Mouse (Mus musculus): ENCODE data around the gene Foxo4. TPM values are rescaled to one million over a fixed set of nuclear protein-coding genes. Genes with fewer than 3 reads are reported as not detected.
A peak's percentile ranks its signal among the peaks of the same experiment; 100 is the strongest.

Foxo4 gene
- polyA plus RNA-seq, 1 experiment from 2014 or later = 1.3 TPM

DNA sequence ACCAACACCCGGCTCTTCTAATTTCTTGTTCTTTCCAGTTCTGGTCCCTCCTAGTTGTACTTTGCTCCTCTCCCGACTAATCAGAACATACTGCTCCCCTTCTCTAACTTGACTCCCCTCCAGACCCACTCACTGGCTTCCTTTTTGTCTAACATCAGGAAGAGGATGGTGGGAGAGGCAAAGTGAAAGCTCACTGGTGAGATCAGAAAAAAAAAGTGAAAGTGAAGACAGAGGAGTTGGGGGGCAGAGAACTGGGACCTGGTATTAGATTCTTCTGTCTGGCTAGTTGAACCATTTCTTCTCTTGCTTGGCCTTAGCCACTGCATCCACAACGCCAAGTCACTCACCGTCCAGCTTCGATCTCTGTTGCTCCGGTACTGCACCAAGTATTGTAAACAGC lies 12.3 kb downstream of the Foxo4 start:
- Histone ChIP-seq H3K4me1 (ENCODE audit: control insufficient read depth, insufficient read depth, low read length) (no peaks in the 10 kb centered on the region), H3K9me3 (ENCODE audit: control insufficient read depth, low read length) (no peaks in the 10 kb centered on the region), H3K27me3 (ENCODE audit: control insufficient read depth, insufficient read depth, low read length) (no peaks in the 10 kb centered on the region), H3K4me3 (ENCODE audit: low read depth, low read length) (no peak overlapping the region), H3K36me3 (ENCODE audit: control insufficient read depth, insufficient read depth, low read length) (no peaks in the 10 kb centered on the region), H3K27ac (ENCODE audit: low read depth, low read length) (no peak overlapping the region), H3K4me2 (no peak overlapping the region), H3K9ac (ENCODE audit: low read length) (no peak overlapping the region)
- no peak for DNase-seq (ENCODE audit: low spot score, missing footprints)
- WGBS = 94% methylated on average over 6 of the region's 6 CpGs
- ATAC-seq (ENCODE audit: low FRiP score) = no peak

DNA sequence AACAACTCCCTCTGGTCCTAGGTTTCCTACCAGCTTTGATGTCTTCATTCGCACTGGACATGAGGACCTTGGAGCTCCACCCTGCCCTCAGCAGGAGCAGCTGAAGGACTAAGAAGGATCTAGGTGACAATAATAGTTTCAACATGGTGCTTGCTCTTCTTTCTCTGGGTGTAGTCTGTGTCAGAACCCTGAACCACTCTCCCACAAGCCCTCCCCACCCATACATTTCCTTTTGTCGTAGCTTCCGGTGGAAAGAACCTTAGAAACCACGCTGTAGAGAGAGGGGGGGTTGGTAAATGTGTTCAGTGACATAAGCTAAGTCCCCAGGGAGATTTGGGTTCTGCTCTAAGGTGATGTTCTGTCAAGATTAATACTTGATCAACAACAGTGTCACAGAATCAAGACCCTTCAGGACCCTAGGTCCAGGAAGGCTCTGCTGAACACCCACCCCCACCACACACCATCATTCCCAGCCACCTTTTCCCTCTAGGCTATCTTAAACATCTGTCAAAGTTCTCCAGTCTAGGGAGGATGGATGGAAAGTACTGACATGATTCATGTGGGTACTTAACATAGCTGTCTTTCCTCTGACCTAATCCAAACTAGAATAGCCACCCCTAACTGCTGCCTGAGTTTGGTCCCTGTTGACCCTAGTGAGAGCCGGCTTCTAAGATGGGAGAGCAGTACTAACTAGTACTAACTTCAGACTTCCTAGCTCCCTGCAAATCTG lies 13.9 kb downstream of the Foxo4 start, which contains the start of gene Il2rg:
Gene Il2rg (minus strand): TSS at position 231 of the 730 bp plus-strand sequence.
- WGBS = 86% methylated on average over 5 of the region's 5 CpGs
- no peaks in the 10 kb centered on the region for H3K27me3 ChIP-seq (ENCODE audit: control insufficient read depth, insufficient read depth, low read length)
- H3K4me1 ChIP-seq (ENCODE audit: control insufficient read depth, insufficient read depth, low read length) = no peaks in the 10 kb centered on the region
- H3K4me2 ChIP-seq = no peak within 1 kb of the TSS
- H3K4me3 ChIP-seq (ENCODE audit: low read depth, low read length) = no peak within 1 kb of the TSS
- ATAC-seq (ENCODE audit: low FRiP score) = no peak
- no peak within 1 kb of the TSS for H3K9ac ChIP-seq (ENCODE audit: low read length)
- H3K36me3 ChIP-seq (ENCODE audit: control insufficient read depth, insufficient read depth, low read length) = no peaks in the 10 kb centered on the region
- H3K9me3 ChIP-seq (ENCODE audit: control insufficient read depth, low read length) = no peaks in the 10 kb centered on the region
- DNase-seq (ENCODE audit: low spot score, missing footprints) = no peak
- H3K27ac ChIP-seq (ENCODE audit: low read depth, low read length) = no peak within 1 kb of the TSS

DNA sequence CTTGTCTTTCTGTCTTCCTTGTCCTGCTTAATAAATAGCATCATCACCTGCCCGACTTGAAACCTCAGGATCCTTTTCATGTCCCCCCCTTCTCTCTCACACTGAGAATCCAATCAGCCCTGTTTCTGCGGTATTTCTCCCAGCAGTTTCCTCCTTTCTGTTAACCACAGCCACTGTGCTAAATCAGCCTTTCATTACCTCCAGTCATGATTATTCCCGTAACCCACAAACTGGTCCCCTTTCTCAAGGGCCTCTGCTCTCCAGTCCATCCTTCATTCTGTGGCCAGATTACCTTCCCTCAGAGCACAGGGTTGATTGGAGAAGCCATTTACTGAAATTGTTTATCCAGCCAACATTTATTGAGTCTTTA lies 14.4 kb downstream of the Foxo4 start, which contains the start of gene Gm20489:
Gene Gm20489 (minus strand): TSS at position 269 of the 370 bp plus-strand sequence.
- ATAC-seq (ENCODE audit: low FRiP score) (no peak), DNase-seq (ENCODE audit: low spot score, missing footprints) (no peak)
- no peak within 1 kb of the TSS for H3K4me3 ChIP-seq (ENCODE audit: low read depth, low read length)
- no peak within 1 kb of the TSS for H3K4me2 ChIP-seq
- H3K4me1 ChIP-seq (ENCODE audit: control insufficient read depth, insufficient read depth, low read length) = no peaks in the 10 kb centered on the region
- 65% methylated on average over 3 of the region's 3 CpGs for WGBS
- H3K9ac ChIP-seq (ENCODE audit: low read length) = no peak within 1 kb of the TSS
- no peaks in the 10 kb centered on the region for H3K27me3 ChIP-seq (ENCODE audit: control insufficient read depth, insufficient read depth, low read length)
- H3K27ac ChIP-seq (ENCODE audit: low read depth, low read length) = no peak within 1 kb of the TSS
- no peaks in the 10 kb centered on the region for H3K9me3 ChIP-seq (ENCODE audit: control insufficient read depth, low read length)
- H3K36me3 ChIP-seq (ENCODE audit: control insufficient read depth, insufficient read depth, low read length) = no peaks in the 10 kb centered on the region

DNA sequence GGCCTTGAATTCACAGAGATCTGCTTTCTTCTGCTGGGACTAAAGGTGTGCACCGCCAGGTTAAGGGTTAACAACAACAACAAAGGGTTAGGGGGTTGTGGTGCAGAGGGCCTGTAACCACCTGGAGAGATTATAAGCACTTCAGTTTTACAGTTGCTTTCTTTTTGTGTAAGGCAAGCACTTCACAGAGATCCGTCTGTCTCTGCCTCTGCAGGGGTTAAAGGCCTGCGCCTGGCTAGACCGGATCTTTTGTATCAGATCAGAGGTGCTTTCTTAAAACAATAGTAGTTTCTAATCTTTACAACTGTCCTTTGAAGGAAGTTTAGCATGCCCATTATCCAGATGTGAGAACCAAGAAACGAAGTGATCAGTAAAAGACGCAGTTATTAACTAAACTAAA lies 19.1 kb downstream of the Foxo4 start:
- peak; percentile 22; the same call in 1 of the 2 replicates for ATAC-seq (ENCODE audit: low FRiP score)
- H3K4me1 ChIP-seq (ENCODE audit: control insufficient read depth, insufficient read depth, low read length) = no peaks in the 10 kb centered on the region; the same call in 1 of the 2 replicates
- no peak overlapping the region for H3K27ac ChIP-seq (ENCODE audit: low read depth, low read length)
- H3K9ac ChIP-seq (ENCODE audit: low read length) = peak overlapping the region; percentile 44
- no peaks in the 10 kb centered on the region for H3K27me3 ChIP-seq (ENCODE audit: control insufficient read depth, insufficient read depth, low read length)
- H3K36me3 ChIP-seq (ENCODE audit: control insufficient read depth, insufficient read depth, low read length) = no peaks in the 10 kb centered on the region; the same call in 1 of the 2 replicates
- peak; percentile 85 for DNase-seq (ENCODE audit: low spot score, missing footprints)
- H3K9me3 ChIP-seq (ENCODE audit: control insufficient read depth, low read length) = no peaks in the 10 kb centered on the region
- peak overlapping the region; percentile 52 for H3K4me3 ChIP-seq (ENCODE audit: low read depth, low read length)
- WGBS = 27% methylated on average over 6 of the region's 6 CpGs
- peak overlapping the region; percentile 37 for H3K4me2 ChIP-seq

DNA sequence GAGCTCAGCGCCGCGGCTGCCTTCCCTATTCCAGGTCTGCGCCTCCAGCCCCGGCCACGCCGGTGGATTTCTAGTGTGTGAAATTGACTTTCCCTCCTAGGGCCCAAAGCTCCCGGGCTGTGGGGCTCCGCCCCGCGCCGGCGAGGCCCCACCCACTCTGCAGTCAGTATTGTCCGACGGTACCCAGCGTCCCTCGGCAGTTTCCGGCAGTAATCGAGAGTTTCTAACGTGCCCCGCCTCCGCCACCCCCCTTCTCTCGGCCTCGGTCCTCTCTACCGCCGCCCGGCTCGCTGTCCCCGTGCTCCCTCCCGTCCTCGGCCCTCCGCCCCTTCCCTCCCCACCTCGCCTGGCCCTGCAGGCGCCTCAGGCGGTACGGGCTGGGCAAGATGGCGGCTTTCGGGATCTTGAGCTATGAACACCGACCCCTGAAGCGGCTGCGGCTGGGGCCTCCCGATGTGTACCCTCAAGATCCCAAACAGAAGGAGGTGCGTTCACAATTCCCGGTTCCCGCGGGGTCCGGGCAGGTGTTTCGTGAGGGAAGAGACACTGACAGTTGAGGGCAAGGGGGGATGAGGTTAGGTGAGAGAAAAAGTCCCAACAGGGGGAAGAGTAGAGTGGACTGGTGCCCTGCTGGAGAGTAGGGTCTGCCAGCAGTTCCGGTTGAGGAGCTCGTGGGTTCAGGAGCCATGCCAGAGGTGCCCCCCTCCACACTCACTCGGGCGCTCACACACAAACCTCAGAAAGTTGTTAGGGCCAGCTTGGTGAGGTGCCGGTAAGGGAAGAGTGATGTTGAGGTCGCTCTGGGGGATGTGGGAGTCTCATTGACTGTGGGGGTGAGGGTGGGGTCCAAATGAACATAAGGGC lies 19.8 kb downstream of the Foxo4 start, which contains the start of gene Med12:
Gene Med12 (plus strand): TSS at position 156 of the 864 bp plus-strand sequence.
- H3K27me3 ChIP-seq (ENCODE audit: control insufficient read depth, insufficient read depth, low read length) = no peaks in the 10 kb centered on the region
- no peaks in the 10 kb centered on the region; the same call in 1 of the 2 replicates for H3K36me3 ChIP-seq (ENCODE audit: control insufficient read depth, insufficient read depth, low read length)
- peak; percentile 99 for ATAC-seq (ENCODE audit: low FRiP score)
- H3K4me2 ChIP-seq = peak within 1 kb of the TSS; percentile 50
- H3K27ac ChIP-seq (ENCODE audit: low read depth, low read length) = no peak within 1 kb of the TSS; the same call in 1 of the 2 replicates
- peak; percentile 96 for DNase-seq (ENCODE audit: low spot score, missing footprints)
- no peaks in the 10 kb centered on the region; the same call in 1 of the 2 replicates for H3K4me1 ChIP-seq (ENCODE audit: control insufficient read depth, insufficient read depth, low read length)
- H3K9ac ChIP-seq (ENCODE audit: low read length) = peak within 1 kb of the TSS; percentile 79
- 21% methylated on average over 54 of the region's 54 CpGs for WGBS
- H3K9me3 ChIP-seq (ENCODE audit: control insufficient read depth, low read length) = no peaks in the 10 kb centered on the region
- peak within 1 kb of the TSS; percentile 52 for H3K4me3 ChIP-seq (ENCODE audit: low read depth, low read length)

DNA sequence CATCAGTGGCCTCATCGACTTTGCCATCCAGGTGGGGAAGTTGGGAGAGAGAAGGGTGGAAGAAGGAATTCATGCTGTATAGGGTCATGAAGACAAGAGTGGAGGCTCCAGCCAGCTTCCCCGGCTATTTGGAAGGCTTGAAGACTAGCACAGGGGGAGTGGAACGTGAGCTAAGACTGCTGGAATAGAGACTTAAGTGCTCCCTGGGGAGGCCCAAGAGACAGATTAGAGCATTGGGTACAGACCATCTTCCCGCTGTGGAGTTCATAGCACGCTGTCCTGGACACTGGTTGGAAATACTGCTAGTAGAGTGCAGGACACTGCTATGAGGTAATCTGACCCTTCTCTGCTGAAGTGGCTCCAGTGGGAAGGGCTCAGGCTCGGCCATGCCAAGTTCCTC lies 28.5 kb downstream of the Foxo4 start:
- WGBS = 82% methylated on average over 6 of the region's 6 CpGs
- no peak overlapping the region for H3K9ac ChIP-seq (ENCODE audit: low read length)
- H3K4me1 ChIP-seq (ENCODE audit: control insufficient read depth, insufficient read depth, low read length) = no peaks in the 10 kb centered on the region
- H3K36me3 ChIP-seq (ENCODE audit: control insufficient read depth, insufficient read depth, low read length) = no peaks in the 10 kb centered on the region; the same call in none of the 2 replicates
- DNase-seq (ENCODE audit: low spot score, missing footprints) (no peak), ATAC-seq (ENCODE audit: low FRiP score) (no peak)
- H3K9me3 ChIP-seq (ENCODE audit: control insufficient read depth, low read length) = no peaks in the 10 kb centered on the region
- H3K4me3 ChIP-seq (ENCODE audit: low read depth, low read length) = no peak overlapping the region
- no peak overlapping the region for H3K27ac ChIP-seq (ENCODE audit: low read depth, low read length)
- no peak overlapping the region for H3K4me2 ChIP-seq
- H3K27me3 ChIP-seq (ENCODE audit: control insufficient read depth, insufficient read depth, low read length) = no peaks in the 10 kb centered on the region; the same call in 1 of the 2 replicates

DNA sequence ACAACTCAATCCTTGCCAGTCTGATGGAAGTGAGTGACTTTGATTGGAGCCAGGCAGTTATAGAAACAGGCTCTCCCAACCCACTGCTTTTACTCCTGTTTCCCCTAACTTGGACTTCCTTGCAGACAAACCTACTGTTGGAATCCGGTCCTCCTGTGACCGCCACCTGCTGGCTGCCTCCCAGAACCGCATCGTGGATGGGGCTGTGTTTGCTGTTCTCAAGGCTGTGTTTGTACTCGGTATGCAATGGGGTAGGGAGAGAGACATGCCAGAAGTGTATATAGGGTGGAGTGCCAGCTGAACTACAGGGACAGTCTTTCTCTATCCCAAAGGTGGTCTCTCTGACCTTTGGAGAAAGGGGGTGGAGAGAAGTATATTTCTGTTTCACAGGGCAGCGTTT lies 31.2 kb downstream of the Foxo4 start:
- 33% methylated on average over 6 of the region's 6 CpGs for WGBS
- Histone ChIP-seq H3K36me3 (ENCODE audit: control insufficient read depth, insufficient read depth, low read length) (no peaks in the 10 kb centered on the region; the same call in none of the 2 replicates), H3K27me3 (ENCODE audit: control insufficient read depth, insufficient read depth, low read length) (no peaks in the 10 kb centered on the region; the same call in 1 of the 2 replicates), H3K4me3 (ENCODE audit: low read depth, low read length) (no peak overlapping the region), H3K27ac (ENCODE audit: low read depth, low read length) (no peak overlapping the region), H3K4me2 (no peak overlapping the region), H3K9ac (ENCODE audit: low read length) (no peak overlapping the region), H3K9me3 (ENCODE audit: control insufficient read depth, low read length) (no peaks in the 10 kb centered on the region), H3K4me1 (ENCODE audit: control insufficient read depth, insufficient read depth, low read length) (no peaks in the 10 kb centered on the region)
- peak; percentile 92 for DNase-seq (ENCODE audit: low spot score, missing footprints)
- peak; percentile 54; the same call in 1 of the 2 replicates for ATAC-seq (ENCODE audit: low FRiP score)

DNA sequence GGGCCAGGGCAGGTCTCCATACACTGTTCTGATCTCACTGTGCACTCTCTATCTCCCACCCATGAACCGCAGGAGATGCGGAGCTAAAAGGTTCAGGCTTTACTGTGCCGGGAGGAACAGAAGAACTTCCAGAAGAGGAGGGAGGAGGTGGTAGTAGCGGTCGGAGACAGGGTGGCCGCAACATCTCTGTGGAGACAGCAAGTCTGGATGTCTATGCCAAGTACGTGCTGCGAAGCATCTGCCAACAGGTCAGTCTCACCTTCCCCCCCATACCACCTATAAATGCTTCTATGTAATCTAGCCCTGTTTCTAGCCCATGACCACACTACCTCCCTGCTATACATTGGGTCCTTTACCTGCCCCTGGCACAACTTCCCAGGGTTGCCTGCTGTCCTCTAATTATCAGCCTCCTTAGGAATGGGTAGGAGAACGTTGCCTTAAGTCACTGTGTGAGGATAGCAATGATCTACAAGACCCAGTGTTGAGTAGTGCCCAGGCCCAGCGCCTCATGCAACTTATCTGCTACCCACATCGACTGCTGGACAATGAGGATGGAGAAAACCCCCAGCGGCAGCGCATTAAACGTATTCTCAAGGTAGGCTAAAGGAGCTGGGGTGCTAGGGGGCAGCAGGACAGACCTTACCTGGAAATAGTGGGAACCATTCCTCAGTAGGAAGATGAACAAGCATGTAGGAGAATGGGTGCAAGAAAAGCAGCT lies 31.8 kb downstream of the Foxo4 start:
- Histone ChIP-seq H3K9ac (ENCODE audit: low read length) (no peak overlapping the region), H3K27me3 (ENCODE audit: control insufficient read depth, insufficient read depth, low read length) (no peaks in the 10 kb centered on the region; the same call in 1 of the 2 replicates), H3K4me2 (no peak overlapping the region), H3K36me3 (ENCODE audit: control insufficient read depth, insufficient read depth, low read length) (no peaks in the 10 kb centered on the region; the same call in none of the 2 replicates), H3K4me3 (ENCODE audit: low read depth, low read length) (no peak overlapping the region), H3K27ac (ENCODE audit: low read depth, low read length) (no peak overlapping the region), H3K9me3 (ENCODE audit: control insufficient read depth, low read length) (no peaks in the 10 kb centered on the region), H3K4me1 (ENCODE audit: control insufficient read depth, insufficient read depth, low read length) (no peaks in the 10 kb centered on the region)
- ATAC-seq (ENCODE audit: low FRiP score) (no peak), DNase-seq (ENCODE audit: low spot score, missing footprints) (no peak)
- 90% methylated on average over 14 of the region's 14 CpGs for WGBS
